Comparison of ENCODE assay signal across 13 mouse cellular contexts in the genomic region with DNA sequence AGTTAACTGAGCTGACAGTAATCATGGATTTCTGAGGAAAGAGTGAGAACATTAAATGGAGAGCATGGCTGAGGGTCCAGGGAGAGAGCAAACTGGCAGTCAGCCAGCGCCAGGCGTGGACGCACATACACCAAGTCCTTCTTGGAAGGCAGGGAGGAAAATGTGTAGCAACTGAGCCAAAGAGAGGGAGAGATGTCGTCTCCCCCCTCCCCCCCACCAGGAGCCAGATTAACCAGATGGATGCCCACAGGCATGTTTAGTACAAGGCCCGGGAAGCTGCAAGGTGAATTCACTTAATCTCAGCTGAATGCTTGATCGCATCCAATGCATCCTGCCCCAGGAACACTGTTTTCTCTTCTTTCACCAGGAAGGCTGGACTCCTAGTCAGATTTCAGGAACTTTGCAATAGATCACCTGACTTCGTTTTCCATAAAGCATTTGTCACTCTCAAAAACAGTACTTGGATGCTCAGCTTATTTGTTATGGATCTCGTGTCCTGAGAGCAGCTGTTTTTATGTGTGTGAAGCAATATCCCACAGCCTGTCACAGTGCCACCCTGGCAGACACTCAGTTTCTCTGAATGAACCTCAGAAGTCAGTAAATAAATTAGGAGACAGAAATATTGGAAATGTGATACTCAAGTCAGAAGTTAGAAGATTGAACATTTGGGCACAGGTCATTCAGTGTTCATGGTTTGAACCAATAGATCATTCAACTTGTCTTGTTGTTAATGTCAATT.
A peak's percentile ranks its signal among the peaks of the same experiment; 100 is the strongest.
DNase-seq lines count a peak whose midpoint lies in the region; ATAC-seq and TF ChIP-seq lines count a peak whose summit lies in the region.
"Had no signal": no experiment of that assay in that cellular context is flagged by ENCODE, and none has a peak within 500 bp of the region (broad histone marks: within the 10 kb centered on the region; RNA-seq: fewer than 3 reads in every experiment).

No protein-coding gene starts in this region.

- H3K9me3 ChIP-seq in forebrain, embryonic 13.5 days (replicated peaks): no peaks in the 10 kb centered on the region
- no peaks in the 10 kb centered on the region for H3K9me3 ChIP-seq in forebrain, postnatal 0 days (ENCODE audit: low read length)
- no peaks in the 10 kb centered on the region for H3K9me3 ChIP-seq in midbrain, embryonic 14.5 days (ENCODE audit: control insufficient read depth, low read length)
- no peaks in the 10 kb centered on the region for H3K9me3 ChIP-seq in midbrain, embryonic 10.5 days (replicated peaks)
- H3K9me3 ChIP-seq: embryonic facial prominence, embryonic 12.5 days; heart, embryonic 12.5 days had no signal

- WGBS in forebrain, embryonic 13.5 days: 42% methylated on average over 8 of the region's 8 CpGs
- 23% methylated on average over 8 of the region's 8 CpGs for WGBS in forebrain, postnatal 0 days
- 48% methylated on average over 8 of the region's 8 CpGs for WGBS in midbrain, embryonic 14.5 days
- 66% methylated on average over 8 of the region's 8 CpGs for WGBS in midbrain, embryonic 10.5 days

- no peak overlapping the region for H3K27ac ChIP-seq in forebrain, embryonic 13.5 days
- no peak overlapping the region for H3K27ac ChIP-seq in forebrain, postnatal 0 days (ENCODE audit: low read depth, low read length)
- no peak overlapping the region for H3K27ac ChIP-seq in midbrain, embryonic 14.5 days (replicated peaks; ENCODE audit: low read depth, low read length)
- H3K27ac ChIP-seq in midbrain, embryonic 10.5 days (replicated peaks): no peak overlapping the region
- H3K27ac ChIP-seq: embryonic facial prominence, embryonic 12.5 days; macrophage; stomach, postnatal 0 days had no signal

- peak; percentile 63 for ATAC-seq in forebrain, embryonic 13.5 days
- no peak; the same call in 1 of the 2 replicates for ATAC-seq in forebrain, postnatal 0 days
- no peak for ATAC-seq in midbrain, embryonic 14.5 days (ENCODE audit: low FRiP score, low TSS enrichment)

- H3K4me1 ChIP-seq in forebrain, embryonic 13.5 days: 0 out of 2 replicates have a peak, but pooled peaks cover 3% of the 10 kb centered on the region
- 0 out of 2 replicates have a peak, but pooled peaks cover 6% of the 10 kb centered on the region for H3K4me1 ChIP-seq in forebrain, postnatal 0 days (ENCODE audit: insufficient read depth)
- no peaks in the 10 kb centered on the region for H3K4me1 ChIP-seq in midbrain, embryonic 14.5 days (ENCODE audit: control insufficient read depth, insufficient read depth, low read length)
- 0 out of 2 replicates have a peak, but pooled peaks cover 4% of the 10 kb centered on the region for H3K4me1 ChIP-seq in midbrain, embryonic 10.5 days
- H3K4me1 ChIP-seq: embryonic facial prominence, embryonic 12.5 days; heart, embryonic 12.5 days had no signal

- no peak overlapping the region for H3K4me2 ChIP-seq in forebrain, embryonic 13.5 days
- no peak overlapping the region for H3K4me2 ChIP-seq in forebrain, postnatal 0 days (ENCODE audit: low read depth)
- H3K4me2 ChIP-seq in midbrain, embryonic 14.5 days (ENCODE audit: low read length): no peak overlapping the region
- H3K4me2 ChIP-seq: embryonic facial prominence, embryonic 12.5 days; heart, embryonic 12.5 days had no signal

- no peak overlapping the region for H3K9ac ChIP-seq in forebrain, embryonic 13.5 days
- no peak overlapping the region for H3K9ac ChIP-seq in forebrain, postnatal 0 days
- H3K9ac ChIP-seq in midbrain, embryonic 14.5 days (replicated peaks; ENCODE audit: low read length): no peak overlapping the region
- H3K9ac ChIP-seq: embryonic facial prominence, embryonic 12.5 days; heart, embryonic 12.5 days had no signal

- TF ChIP-seq CTCF in forebrain, postnatal 0 days (IDR thresholded peaks at IDR 0.05; ENCODE audit: low read depth): no peak

- no peak for DNase-seq in forebrain, postnatal 0 days
- DNase-seq in midbrain, embryonic 14.5 days: peak; percentile 53
- DNase-seq in midbrain, embryonic 10.5 days (ENCODE audit: low spot score): no peak
- peak; percentile 42 to 45 for DNase-seq in kidney, adult 8-10 months
- DNase-seq in lung, postnatal 25 days (ENCODE audit: low spot score): peak; percentile 43
- DNase-seq in thymus, postnatal 10 days (ENCODE audit: low spot score in 2 of 2): no peak
- DNase-seq in heart, postnatal 36 days: no peak

- no peaks in the 10 kb centered on the region for H3K27me3 ChIP-seq in forebrain, embryonic 13.5 days
- no peaks in the 10 kb centered on the region for H3K27me3 ChIP-seq in forebrain, postnatal 0 days (ENCODE audit: insufficient read depth, low read length)
- no peaks in the 10 kb centered on the region for H3K27me3 ChIP-seq in midbrain, embryonic 14.5 days (ENCODE audit: control insufficient read depth, insufficient read depth, low read length)
- no peaks in the 10 kb centered on the region for H3K27me3 ChIP-seq in midbrain, embryonic 10.5 days (ENCODE audit: low read depth, poor library complexity, severe bottlenecking)
- H3K27me3 ChIP-seq: CH12.LX; embryonic facial prominence, embryonic 12.5 days had no signal

- H3K4me3 ChIP-seq in forebrain, embryonic 13.5 days: no peak overlapping the region
- H3K4me3 ChIP-seq in forebrain, postnatal 0 days (ENCODE audit: low read depth, low read length): no peak overlapping the region
- no peak overlapping the region for H3K4me3 ChIP-seq in midbrain, embryonic 14.5 days (replicated peaks; ENCODE audit: low read depth, low read length)
- no peak overlapping the region for H3K4me3 ChIP-seq in midbrain, embryonic 10.5 days
- H3K4me3 ChIP-seq: embryonic facial prominence, embryonic 12.5 days; heart, embryonic 12.5 days had no signal

- H3K36me3 ChIP-seq in forebrain, embryonic 13.5 days (ENCODE audit: poor library complexity, severe bottlenecking): no peaks in the 10 kb centered on the region
- no peaks in the 10 kb centered on the region for H3K36me3 ChIP-seq in forebrain, postnatal 0 days (ENCODE audit: insufficient read depth)
- H3K36me3 ChIP-seq in midbrain, embryonic 14.5 days (ENCODE audit: control insufficient read depth, insufficient read depth, low read length): no peaks in the 10 kb centered on the region
- H3K36me3 ChIP-seq in midbrain, embryonic 10.5 days: no peaks in the 10 kb centered on the region
- H3K36me3 ChIP-seq: embryonic facial prominence, embryonic 12.5 days; heart, embryonic 12.5 days had no signal

- intact Hi-C loops in heart, postnatal 36 days (cut with DNase I): no loop called here

Comparison
In these comparisons a context has a peak if more than half of its experiments do, and no peak if none do; other contexts are left out.
1. DNase-seq: peak in midbrain, embryonic 14.5 days (single experiment), kidney, adult 8-10 months (2 of 2) and lung, postnatal 25 days (single experiment); none in forebrain, postnatal 0 days (single experiment), midbrain, embryonic 10.5 days (single experiment), thymus, postnatal 10 days (0 of 2) and heart, postnatal 36 days (0 of 2).